Comparison of ENCODE assay signal across 4 mouse cellular contexts in the genomic region with DNA sequence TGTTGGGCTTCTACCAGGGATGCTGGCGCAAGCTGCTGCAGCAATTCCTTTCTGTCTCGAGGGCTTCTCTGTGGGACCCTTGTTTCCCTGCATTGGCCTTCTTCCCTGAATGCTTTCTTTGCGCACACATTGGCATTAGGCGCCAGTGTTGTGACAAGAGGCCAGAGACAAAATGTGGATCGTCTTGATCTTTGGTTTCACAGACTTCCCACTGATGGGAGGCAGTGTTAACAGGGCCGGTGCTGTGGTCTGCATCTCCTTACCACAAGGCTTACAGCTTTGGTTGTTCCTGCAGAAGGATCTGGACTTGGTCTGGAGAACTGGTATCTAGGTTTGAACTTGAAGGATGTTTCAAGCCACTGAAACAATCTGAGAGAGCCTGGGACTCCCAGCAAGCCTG.
DNase-seq lines count a peak whose midpoint lies in the region; ATAC-seq and TF ChIP-seq lines count a peak whose summit lies in the region.
"Not testable (repeated sequence)": the region's sequence is repeated elsewhere in the genome, so short reads cannot be mapped to it uniquely, and the experiment has no call there.

No protein-coding gene starts in this region.

- H3K9ac ChIP-seq in forebrain, postnatal 0 days; hindbrain, embryonic 16.5 days (ENCODE audit: low read depth, low read length); hindbrain, postnatal 0 days (replicated peaks; ENCODE audit: low read length): not testable (repeated sequence)

- ATAC-seq in forebrain, postnatal 0 days, result peak; percentile 32; the same call in 1 of the 2 replicates
- ATAC-seq in hindbrain, embryonic 16.5 days, result peak; percentile 54; the same call in 1 of the 2 replicates
- peak; percentile 57; the same call in 1 of the 2 replicates for ATAC-seq in hindbrain, postnatal 0 days

- H3K4me3 ChIP-seq in forebrain, postnatal 0 days (ENCODE audit: low read depth, low read length); hindbrain, embryonic 16.5 days (ENCODE audit: low read length); hindbrain, postnatal 0 days (ENCODE audit: low read length): not testable (repeated sequence)

- WGBS in forebrain, postnatal 0 days, result 86% methylated on average over 4 of the region's 6 CpGs
- 95% methylated on average over 4 of the region's 6 CpGs for WGBS in hindbrain, embryonic 16.5 days
- 95% methylated on average over 3 of the region's 6 CpGs for WGBS in hindbrain, postnatal 0 days

- DNase-seq in forebrain, postnatal 0 days; hindbrain, postnatal 0 days (ENCODE audit: low spot score): not testable (repeated sequence)
- DNase-seq in heart, adult 11 months, result peak; percentile 74

- H3K27me3 ChIP-seq in forebrain, postnatal 0 days (ENCODE audit: insufficient read depth, low read length); hindbrain, embryonic 16.5 days (replicated peaks; ENCODE audit: control insufficient read depth, insufficient read depth, low read length); hindbrain, postnatal 0 days (ENCODE audit: insufficient read depth, low read length): not testable (repeated sequence)

- not testable (repeated sequence) for H3K27ac ChIP-seq in forebrain, postnatal 0 days (ENCODE audit: low read depth, low read length); hindbrain, embryonic 16.5 days (ENCODE audit: low read depth, low read length); hindbrain, postnatal 0 days

- not testable (repeated sequence) for TF ChIP-seq CTCF in forebrain, postnatal 0 days (IDR thresholded peaks at IDR 0.05; ENCODE audit: low read depth); hindbrain, postnatal 0 days (IDR thresholded peaks at IDR 0.05; ENCODE audit: low read depth)

- not testable (repeated sequence) for H3K9me3 ChIP-seq in forebrain, postnatal 0 days (ENCODE audit: low read length); hindbrain, embryonic 16.5 days (ENCODE audit: control insufficient read depth, low read length); hindbrain, postnatal 0 days (ENCODE audit: low read length)

- not testable (repeated sequence) for H3K4me1 ChIP-seq in forebrain, postnatal 0 days (ENCODE audit: insufficient read depth); hindbrain, embryonic 16.5 days (ENCODE audit: control insufficient read depth, insufficient read depth, low read depth, low read length); hindbrain, postnatal 0 days (ENCODE audit: insufficient read depth, low read length)

- H3K36me3 ChIP-seq in forebrain, postnatal 0 days (ENCODE audit: insufficient read depth); hindbrain, embryonic 16.5 days (ENCODE audit: control insufficient read depth, insufficient read depth, low read length); hindbrain, postnatal 0 days (ENCODE audit: insufficient read depth, low read length): not testable (repeated sequence)

- not testable (repeated sequence) for H3K4me2 ChIP-seq in forebrain, postnatal 0 days (ENCODE audit: low read depth); hindbrain, embryonic 16.5 days (ENCODE audit: low read length); hindbrain, postnatal 0 days (ENCODE audit: low read depth, low read length)
